Mouse (Mus musculus) embryonic facial prominence, embryonic 11.5 days (tissue): ENCODE data around the gene Aifm3. TPM values are rescaled to one million over a fixed set of nuclear protein-coding genes. Genes with fewer than 3 reads are reported as not detected.

Experiments
- polyA plus RNA-seq: library from polyadenylated mRNA; unstranded; fragments of >200 nt; fragmentation: Nextera tagmentation; extraction: Ambion mirVana; gene quantifications from 2 replicates; pipeline ENCODE4 v1.2.1, GENCODE M21; 2014

Aifm3 gene
- polyA plus RNA-seq, 1 experiment from 2014 or later = 0.77 TPM

Other genes starting within 250 kb of the Aifm3 start
- gene Tmem191c, start 213.5 kb upstream of the Aifm3 start, polyA plus RNA-seq = 4.0 and 5.2 TPM in 2 replicates
- gene Serpind1, start 158.2 kb upstream of the Aifm3 start, polyA plus RNA-seq = 0.20 TPM in 2 replicates
- 7.0 and 7.2 TPM in 2 replicates for gene Snap29, start 83.6 kb upstream of the Aifm3 start, polyA plus RNA-seq
- gene Pi4ka, start 83.3 kb upstream of the Aifm3 start, polyA plus RNA-seq = 29.9 and 33.9 TPM in 2 replicates
- gene Crkl, start 37.6 kb upstream of the Aifm3 start, polyA plus RNA-seq = 85.1 and 90.1 TPM in 2 replicates
- gene Lztr1, start 19.1 kb downstream of the Aifm3 start, polyA plus RNA-seq = 68.5 and 77.7 TPM in 2 replicates
- gene Thap7, start 41.5 kb downstream of the Aifm3 start, polyA plus RNA-seq = 47.6 and 50.0 TPM in 2 replicates
- 0.15 TPM in 1 of 2 replicates, not detected in the other for gene Lrrc74b, start 71.6 kb downstream of the Aifm3 start, polyA plus RNA-seq
- 0.20 and 0.31 TPM in 2 replicates for gene P2rx6, start 72.3 kb downstream of the Aifm3 start, polyA plus RNA-seq
- gene Slc7a4, start 93.6 kb downstream of the Aifm3 start, polyA plus RNA-seq = 0.59 and 2.3 TPM in 2 replicates
- gene Smpd4, start 129.7 kb downstream of the Aifm3 start, polyA plus RNA-seq = 57.0 and 58.5 TPM in 2 replicates
- 5.0 and 5.6 TPM in 2 replicates for gene Ccdc74a, start 156.9 kb downstream of the Aifm3 start, polyA plus RNA-seq
- 32.8 and 33.6 TPM in 2 replicates for gene Med15, start 243.3 kb downstream of the Aifm3 start, polyA plus RNA-seq